Mouse (Mus musculus) forelimb bud, embryonic 11.5 days (tissue): ENCODE results near the gene Klf17.
"Not testable (repeated sequence)": the region's sequence is repeated elsewhere in the genome, so short reads cannot be mapped to it uniquely, and the experiment has no call there.

Experiments used
- DNase-seq: peaks from one replicate; pipeline ENCODE4 v3.0.0-alpha.2; 2012; ENCODE audit warnings: low read depth, low spot score

Klf17 gene

GRCm38 (mm10) chr4:117765416-117765815 lies at the start of gene Klf17:
Gene Klf17, minus strand, starts transcription at chr4:117765648.
- no peak for DNase-seq

- no peak for DNase-seq
These were observed 48.9 kb upstream of the Klf17 start for GRCm38 (mm10) chr4:117814333-117814732.

- no peak for DNase-seq
These were observed 48.2 kb upstream of the Klf17 start for GRCm38 (mm10) chr4:117813591-117814192.

GRCm38 (mm10) chr4:117810933-117811332 lies 45.5 kb upstream of the Klf17 start:
- no peak for DNase-seq

- DNase-seq: no peak
These were observed 41.5 kb upstream of the Klf17 start for GRCm38 (mm10) chr4:117806992-117807391.

GRCm38 (mm10) chr4:117799904-117800303 lies 34.5 kb upstream of the Klf17 start:
- no peak for DNase-seq

GRCm38 (mm10) chr4:117788308-117788707 lies 22.9 kb upstream of the Klf17 start:
- no peak for DNase-seq

GRCm38 (mm10) chr4:117786963-117787362 lies 21.5 kb upstream of the Klf17 start:
- peak; percentile 39 for DNase-seq

- no peak for DNase-seq
These were observed 17.5 kb upstream of the Klf17 start for GRCm38 (mm10) chr4:117782908-117783307.

GRCm38 (mm10) chr4:117772960-117773359 lies 7.5 kb upstream of the Klf17 start:
- DNase-seq: no peak

GRCm38 (mm10) chr4:117770935-117771334 lies 5.5 kb upstream of the Klf17 start:
- DNase-seq: peak; percentile 76

GRCm38 (mm10) chr4:117760151-117760550 lies 5.3 kb downstream of the Klf17 start:
- DNase-seq: no peak

- DNase-seq: not testable (repeated sequence)
These were observed 13.0 kb downstream of the Klf17 start for GRCm38 (mm10) chr4:117752469-117752868.

GRCm38 (mm10) chr4:117737559-117737958 lies 27.9 kb downstream of the Klf17 start:
- peak; percentile 33 for DNase-seq

GRCm38 (mm10) chr4:117731926-117732325 lies 33.5 kb downstream of the Klf17 start:
- no peak for DNase-seq

- no peak for DNase-seq
These were observed 41.3 kb downstream of the Klf17 start, which contains the start of gene Gm12845 for GRCm38 (mm10) chr4:117724112-117724511. Gene Gm12845, plus strand, starts transcription at chr4:117724412.

- no peak for DNase-seq
These were observed 51.9 kb downstream of the Klf17 start for GRCm38 (mm10) chr4:117713303-117714098.

GRCm38 (mm10) chr4:117712314-117712713 lies 53.1 kb downstream of the Klf17 start:
- DNase-seq: no peak

GRCm38 (mm10) chr4:117708780-117709550 lies 56.5 kb downstream of the Klf17 start:
- no peak for DNase-seq
